Mouse (Mus musculus): ENCODE measurements around the gene Zfp457.

Gene Zfp457

GRCm38 (mm10) chr13:67305822-67306672, at the start of gene Zfp457:
Zfp457 (minus strand) TSS chr13:67306485.
- DNase-seq (ENCODE audit: low spot score): peak; percentile 93

- no peak for DNase-seq (ENCODE audit: low spot score)
These were observed 45.6 kb upstream of the Zfp457 start for GRCm38 (mm10) chr13:67351854-67352253.

- DNase-seq (ENCODE audit: low spot score): no peak
These were observed 37.1 kb upstream of the Zfp457 start for GRCm38 (mm10) chr13:67343422-67343821.

GRCm38 (mm10) chr13:67332877-67333276, 26.6 kb upstream of the Zfp457 start:
- DNase-seq (ENCODE audit: low spot score): no peak

- DNase-seq (ENCODE audit: low spot score): peak; percentile 49
These were observed 25.9 kb upstream of the Zfp457 start, which contains the start of gene Zfp595 for GRCm38 (mm10) chr13:67332019-67332724. Zfp595 (minus strand) TSS chr13:67332570.

- peak; percentile 23 for DNase-seq (ENCODE audit: low spot score)
These were observed 433 bp upstream of the Zfp457 start for GRCm38 (mm10) chr13:67306718-67307117.

- no peak for DNase-seq (ENCODE audit: low spot score)
These were observed 28.0 kb downstream of the Zfp457 start, which contains the start of gene Zfp458 for GRCm38 (mm10) chr13:67278314-67278713. Zfp458 (minus strand) TSS chr13:67278466.

GRCm38 (mm10) chr13:67269383-67270065, 36.8 kb downstream of the Zfp457 start:
- DNase-seq (ENCODE audit: low spot score): peak; percentile 9

- peak; percentile 80 for DNase-seq (ENCODE audit: low spot score)
These were observed 37.5 kb downstream of the Zfp457 start for GRCm38 (mm10) chr13:67268568-67269369.
